Mouse (Mus musculus) liver, adult 2 months (tissue): ENCODE measurements at regions not wholly inside any gene's neighbourhood (a gene's known extent, or its start where the extent isn't known, plus 50 kb on each side); places are given as distances from the start of the nearest gene placed in this dataset.

ENCODE experiments used
- CTCF ChIP-seq: fragments of 200-500 bp; IDR thresholded peaks from 2 replicates; pipeline ENCODE4 v1.5.1; 2011; ENCODE audit warnings: low read depth, low read length, control low read depth
- POLR2A ChIP-seq: fragments of 200-500 bp; IDR thresholded peaks from 2 replicates; pipeline ENCODE4 v1.6.1; 2011; ENCODE audit warnings: low read length, control low read depth; ENCODE audit not compliant: insufficient read depth; ENCODE audit errors: extremely low read depth

DNA sequence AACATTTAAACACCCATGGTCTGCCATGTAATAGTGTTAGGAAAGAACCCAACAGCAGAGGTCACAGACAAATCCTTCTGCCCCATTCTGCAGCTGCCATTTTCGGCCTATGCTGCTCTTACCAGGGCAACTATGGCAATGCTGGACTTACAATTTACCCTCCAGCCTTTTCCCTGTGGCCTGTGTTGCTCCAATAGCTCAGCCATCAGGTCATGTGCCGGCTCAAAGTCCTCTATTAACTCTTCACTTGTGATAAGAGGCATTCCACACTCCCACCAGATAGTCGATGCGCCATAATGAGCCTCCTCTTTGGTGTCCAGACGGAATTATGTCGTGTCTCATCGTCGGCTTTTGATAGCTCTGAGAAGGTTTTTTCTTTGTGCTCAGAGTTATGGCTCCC, 214.7 kb upstream of the Ccdc122 start:
- TF ChIP-seq POLR2A: no peak
- TF ChIP-seq CTCF: no peak
